Mouse (Mus musculus) forebrain, embryonic 14.5 days (tissue): ENCODE data around the gene Rab11fip4. TPM values are rescaled to one million over a fixed set of nuclear protein-coding genes. Genes with fewer than 3 reads are reported as not detected.
"Not testable (repeated sequence)": the region's sequence is repeated elsewhere in the genome, so short reads cannot be mapped to it uniquely, and the experiment has no call there.

Experiments used
- ATAC-seq: fragments of 200-750 bp; cut with Nextera tagmentation; 2 replicates; pipeline ENCODE4 v1.8.0; 2017; ENCODE audit warnings: mild to moderate bottlenecking, moderate library complexity
- DNase-seq: peaks from one replicate; pipeline ENCODE4 v3.0.0-alpha.2; 2015; ENCODE audit warnings: low spot score
- H3K27ac ChIP-seq: fragments of 300-500 bp; sonication (generic); 2 replicates; pipeline ENCODE4 v1.5.1; 2014; ENCODE audit warnings: low read depth, mild to moderate bottlenecking, control low read depth, low read length, moderate library complexity
- H3K27me3 ChIP-seq: fragments of 300-500 bp; sonication (generic); replicated peaks from 2 replicates; pipeline ENCODE4 v1.6.1; 2014; ENCODE audit warnings: low read length, control low read depth, mixed read lengths; ENCODE audit not compliant: control insufficient read depth, insufficient read depth
- H3K36me3 ChIP-seq: fragments of 300-500 bp; sonication (generic); 2 replicates; pipeline ENCODE4 v1.6.1; 2014; ENCODE audit warnings: low read length, control low read depth; ENCODE audit not compliant: control insufficient read depth, insufficient read depth
- H3K4me1 ChIP-seq: fragments of 300-500 bp; sonication (generic); 2 replicates; pipeline ENCODE4 v1.6.1; 2014; ENCODE audit warnings: antibody characterized with exemption, low read length, control low read depth; ENCODE audit not compliant: control insufficient read depth, insufficient read depth
- H3K4me2 ChIP-seq: fragments of 300-500 bp; sonication (generic); 2 replicates; pipeline ENCODE4 v1.6.1; 2014; ENCODE audit warnings: mild to moderate bottlenecking, control low read depth, low read length
- H3K4me3 ChIP-seq: fragments of 300-500 bp; sonication (generic); 2 replicates; pipeline ENCODE4 v1.5.1; 2014; ENCODE audit warnings: low read depth, low read length, control low read depth
- H3K9ac ChIP-seq: fragments of 300-500 bp; sonication (generic); 2 replicates; pipeline ENCODE4 v1.6.1; 2014; ENCODE audit warnings: mild to moderate bottlenecking, low read length, control low read depth, moderate library complexity
- H3K9me3 ChIP-seq: fragments of 300-500 bp; sonication (generic); replicated peaks from 2 replicates; pipeline ENCODE4 v1.6.1; 2016; ENCODE audit warnings: low read length, control low read depth, mixed read lengths; ENCODE audit not compliant: control insufficient read depth
- WGBS: fragments of 180-500 bp; shearing (Covaris S2); extraction: QIAGEN DNeasy Blood & Tissue Kit; methylation state at CpG from one replicate; pipeline ENCODE4 v1.1.7; 2014; 5-methylcytosine and 5-hydroxymethylcytosine counted together
- polyA plus RNA-seq: library from polyadenylated mRNA; unstranded; fragments of >200 nt; fragmentation: Nextera tagmentation; extraction: Ambion mirVana; gene quantifications from 2 replicates; pipeline ENCODE4 v1.2.1, GENCODE M21; 2014

The Rab11fip4 gene
- polyA plus RNA-seq, 1 experiment from 2014 or later, result 13.2 TPM

DNA sequence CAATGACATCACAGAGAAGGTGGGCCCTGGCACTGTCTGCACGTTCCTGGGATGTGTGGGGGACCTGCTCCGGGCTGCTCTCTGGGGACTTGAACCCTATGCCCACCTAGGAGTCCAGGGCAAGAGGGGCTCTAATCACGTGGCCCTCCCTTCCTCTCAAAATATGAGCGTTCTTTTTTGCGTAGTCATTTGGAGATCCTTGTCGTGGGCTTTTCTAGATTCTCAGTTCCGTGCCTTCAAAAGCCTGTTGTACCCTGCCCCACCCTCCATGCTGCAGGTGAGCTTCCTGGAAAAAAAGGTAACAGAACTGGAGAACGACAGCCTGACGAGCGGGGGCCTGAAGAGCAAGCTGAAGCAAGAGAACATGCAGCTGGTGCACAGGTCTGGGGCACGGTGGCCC is 94.1 kb downstream of the Rab11fip4 start:
- 91% methylated on average over 11 of the region's 11 CpGs for WGBS
- Histone ChIP-seq H3K27ac (no peak overlapping the region), H3K9ac (no peak overlapping the region), H3K36me3 (peaks cover 44% of the 10 kb centered on the region), H3K4me3 (no peak overlapping the region), H3K9me3 (no peaks in the 10 kb centered on the region), H3K4me2 (no peak overlapping the region), H3K27me3 (no peaks in the 10 kb centered on the region), H3K4me1 (no peaks in the 10 kb centered on the region)
- no peak for DNase-seq
- ATAC-seq, result no peak

DNA sequence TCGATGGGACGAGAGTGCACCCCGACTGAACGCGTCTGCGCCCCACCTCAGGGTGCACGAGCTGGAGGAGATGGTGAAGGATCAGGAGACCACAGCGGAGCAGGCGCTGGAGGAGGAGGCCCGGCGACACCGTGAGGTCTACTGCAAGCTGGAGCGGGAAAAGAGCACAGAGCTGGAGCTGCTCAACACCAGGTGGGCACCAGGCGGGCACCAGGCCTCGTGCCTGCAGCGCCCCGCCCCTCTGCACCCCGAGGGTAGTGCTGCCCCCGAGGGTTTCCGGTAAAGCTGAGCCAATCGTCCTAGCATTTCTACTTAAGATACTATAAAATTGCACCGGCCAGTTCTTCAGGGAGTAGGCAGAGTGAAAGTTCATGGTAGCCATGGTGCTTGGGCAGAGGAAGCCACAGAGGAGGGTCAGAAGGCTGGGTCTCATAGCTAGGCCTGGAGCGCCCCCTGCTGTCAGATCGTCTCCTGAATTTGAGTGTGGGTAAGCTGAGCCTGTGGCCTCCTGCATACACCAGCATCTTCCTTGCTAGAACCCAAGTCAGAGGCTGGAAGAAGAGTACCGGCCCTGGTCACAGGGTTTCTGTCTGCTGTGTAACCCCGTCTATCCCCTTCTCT is 95.6 kb downstream of the Rab11fip4 start:
- WGBS, result 66% methylated on average over 26 of the region's 26 CpGs
- peaks cover 59% of the 10 kb centered on the region for H3K36me3 ChIP-seq

DNA sequence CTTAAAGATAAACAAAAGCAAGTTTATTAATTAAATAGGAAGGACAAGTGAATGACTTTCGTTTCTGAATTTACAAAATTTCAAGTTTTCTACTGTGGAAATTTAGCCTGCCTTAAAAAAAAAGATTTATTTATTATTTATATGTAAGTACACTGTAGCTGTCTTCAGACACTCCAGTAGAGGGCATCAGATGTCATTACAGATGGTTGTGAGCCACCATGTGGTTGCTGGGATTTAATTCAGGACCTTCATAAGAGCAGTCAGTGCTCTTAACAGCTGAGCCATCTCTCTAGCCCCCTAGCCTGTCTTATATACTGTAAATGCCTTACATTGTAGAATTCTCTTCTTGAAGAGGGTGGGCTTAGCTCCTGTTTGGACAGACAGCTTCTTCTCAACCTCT is 98.9 kb downstream of the Rab11fip4 start:
- H3K27ac ChIP-seq, result no peak overlapping the region
- no peak overlapping the region for H3K9ac ChIP-seq
- no peak overlapping the region for H3K4me2 ChIP-seq
- 87% methylated on average over 1 of the region's 1 CpGs for WGBS
- ATAC-seq (no peak), DNase-seq (no peak)
- peaks cover 72% of the 10 kb centered on the region for H3K36me3 ChIP-seq
- no peaks in the 10 kb centered on the region for H3K27me3 ChIP-seq
- no peak overlapping the region for H3K4me3 ChIP-seq
- H3K9me3 ChIP-seq, result no peaks in the 10 kb centered on the region
- H3K4me1 ChIP-seq, result no peaks in the 10 kb centered on the region

More for the DNA sequence above, 95.6 kb downstream of the Rab11fip4 start:
- Histone ChIP-seq H3K27me3 (no peaks in the 10 kb centered on the region), H3K9ac (no peak overlapping the region), H3K4me2 (no peak overlapping the region), H3K9me3 (no peaks in the 10 kb centered on the region), H3K4me3 (no peak overlapping the region), H3K4me1 (no peaks in the 10 kb centered on the region), H3K27ac (no peak overlapping the region)
- peak; percentile 83 for ATAC-seq
- DNase-seq, result peak; percentile 90

GRCm38 (mm10) chr11:79691513-79691912 is 100.5 kb downstream of the Rab11fip4 start:
- no peak overlapping the region for H3K9ac ChIP-seq
- peaks cover 63% of the 10 kb centered on the region for H3K36me3 ChIP-seq
- peak overlapping the region; percentile 48; the same call in 1 of the 2 replicates for H3K27ac ChIP-seq
- H3K4me2 ChIP-seq, result no peak overlapping the region
- no peak overlapping the region for H3K4me3 ChIP-seq
- H3K4me1 ChIP-seq, result peaks cover under 1% of the 10 kb centered on the region; the same call in 1 of the 2 replicates
- no peaks in the 10 kb centered on the region for H3K27me3 ChIP-seq
- H3K9me3 ChIP-seq, result no peaks in the 10 kb centered on the region
- 71% methylated on average over 9 of the region's 9 CpGs for WGBS
- ATAC-seq (no peak), DNase-seq (no peak)

DNA sequence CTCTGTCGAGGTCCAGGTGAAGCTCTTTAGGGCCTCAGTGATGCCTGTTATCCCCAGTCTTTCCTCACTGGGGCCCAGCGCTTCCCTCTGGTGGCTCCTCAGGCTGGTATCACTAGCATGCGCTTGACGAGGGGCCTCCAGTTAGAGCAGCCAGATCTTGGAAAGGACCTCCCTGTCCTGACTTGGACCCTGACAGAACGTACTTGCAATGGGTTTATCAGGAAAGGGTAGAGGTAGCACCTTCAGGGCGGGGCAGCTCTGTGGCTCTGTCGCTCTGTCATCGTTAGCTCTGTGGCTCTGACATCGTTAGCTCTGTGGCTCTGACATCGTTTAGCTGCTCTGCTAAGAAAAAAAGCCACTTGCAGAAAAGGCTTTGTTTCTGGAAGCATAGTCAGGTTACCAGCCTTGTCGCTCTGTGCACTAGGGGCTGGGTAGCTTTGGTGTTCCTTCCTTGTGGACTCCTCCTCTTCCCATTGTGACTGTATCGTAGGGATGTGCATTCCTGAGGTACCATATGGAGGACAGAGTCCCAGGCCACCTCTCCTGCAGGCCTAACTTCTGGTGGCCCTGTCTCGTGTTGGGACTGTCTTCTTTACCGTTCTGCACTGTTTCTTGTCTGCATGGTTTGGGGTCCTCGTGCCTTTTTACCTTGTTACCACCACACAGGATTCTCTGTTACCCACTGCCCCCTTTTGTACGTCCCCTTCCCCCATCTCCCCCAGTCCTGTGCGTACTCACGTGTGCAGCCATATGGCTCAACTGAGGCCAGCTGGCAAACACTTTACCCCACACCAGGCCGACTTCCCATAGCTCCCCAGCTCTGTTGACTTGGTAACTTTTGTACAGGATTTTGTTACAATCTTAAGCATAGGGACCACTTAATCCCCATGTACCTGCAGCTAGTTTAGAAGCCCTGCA is 105.6 kb downstream of the Rab11fip4 start:
- DNase-seq (peak; percentile 43), ATAC-seq (peak; percentile 60; the same call in 1 of the 2 replicates)
- H3K9me3 ChIP-seq, result no peaks in the 10 kb centered on the region
- peak overlapping the region; percentile 22; the same call in 1 of the 2 replicates for H3K27ac ChIP-seq
- 43% methylated on average over 19 of the region's 19 CpGs for WGBS
- H3K4me3 ChIP-seq, result no peak overlapping the region
- H3K4me1 ChIP-seq, result peaks cover 6% of the 10 kb centered on the region; the same call in 1 of the 2 replicates
- no peak overlapping the region for H3K9ac ChIP-seq
- peaks cover 45% of the 10 kb centered on the region for H3K36me3 ChIP-seq
- H3K27me3 ChIP-seq, result no peaks in the 10 kb centered on the region
- H3K4me2 ChIP-seq, result no peak overlapping the region

- Histone ChIP-seq H3K4me2 (no peak overlapping the region), H3K9me3 (no peaks in the 10 kb centered on the region), H3K4me1 (peaks cover 19% of the 10 kb centered on the region; the same call in 1 of the 2 replicates), H3K4me3 (no peak overlapping the region), H3K36me3 (peaks cover 30% of the 10 kb centered on the region), H3K27me3 (no peaks in the 10 kb centered on the region), H3K9ac (no peak overlapping the region), H3K27ac (no peak overlapping the region)
- no peak for ATAC-seq
- DNase-seq, result no peak
- WGBS, result 88% methylated on average over 5 of the region's 5 CpGs
Observed at GRCm38 (mm10) chr11:79698071-79698470, 107.1 kb downstream of the Rab11fip4 start.

DNA sequence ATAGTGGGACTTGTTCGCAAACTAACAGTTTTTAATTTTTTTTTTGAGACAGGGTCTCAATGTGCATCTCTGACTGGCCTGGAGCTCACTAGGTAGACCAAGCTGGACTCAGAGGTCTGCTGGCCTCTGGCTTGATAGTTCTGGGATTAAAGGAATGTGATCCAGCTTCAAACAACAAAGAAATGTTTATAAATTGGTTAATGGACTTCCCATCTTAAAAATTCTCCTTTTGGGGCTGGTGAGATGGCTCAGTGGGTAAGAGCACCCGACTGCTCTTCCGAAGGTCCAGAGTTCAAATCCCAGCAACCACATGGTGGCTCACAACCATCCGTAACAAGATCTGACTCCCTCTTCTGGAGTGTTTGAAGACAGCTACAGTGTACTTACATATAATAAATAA is 107.5 kb downstream of the Rab11fip4 start:
- not testable (repeated sequence) for H3K27me3 ChIP-seq, H3K4me2 ChIP-seq, ATAC-seq, H3K4me3 ChIP-seq, H3K27ac ChIP-seq, DNase-seq, H3K9ac ChIP-seq, H3K9me3 ChIP-seq
- Histone ChIP-seq H3K36me3 (peaks cover 26% of the 10 kb centered on the region; the same call in 1 of the 2 replicates), H3K4me1 (peaks cover 20% of the 10 kb centered on the region; the same call in 1 of the 2 replicates)
- WGBS, result 93% methylated on average over 3 of the region's 4 CpGs

DNA sequence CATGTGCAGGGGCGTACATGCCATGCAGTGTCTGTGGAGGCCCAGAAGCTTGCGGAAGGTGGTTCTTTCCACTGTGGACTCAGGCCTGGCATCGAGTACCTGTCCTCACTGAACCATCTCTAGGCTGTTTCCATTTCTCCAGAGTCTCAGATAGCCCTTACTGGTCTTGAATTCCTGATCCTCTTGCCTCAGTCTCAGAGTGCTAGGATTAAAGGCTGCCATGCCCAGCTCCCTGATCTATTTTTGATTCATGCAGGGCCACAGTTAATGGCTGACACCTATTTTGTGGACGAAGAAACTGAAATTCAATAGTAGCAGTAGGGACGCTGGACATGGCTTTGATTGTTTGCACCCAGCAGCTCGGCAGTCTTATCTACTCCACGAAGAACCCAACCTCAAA is 110.5 kb downstream of the Rab11fip4 start:
- ATAC-seq, result no peak
- Histone ChIP-seq H3K36me3 (peaks cover 10% of the 10 kb centered on the region; the same call in 1 of the 2 replicates), H3K9me3 (no peaks in the 10 kb centered on the region), H3K4me3 (no peak overlapping the region), H3K27me3 (no peaks in the 10 kb centered on the region), H3K4me1 (peaks cover 20% of the 10 kb centered on the region; the same call in 1 of the 2 replicates), H3K27ac (no peak overlapping the region), H3K9ac (0 out of 2 replicates have a peak overlapping the region, but pooled peaks have one; percentile 43), H3K4me2 (no peak overlapping the region; the same call in 1 of the 2 replicates)
- no peak for DNase-seq
- 91% methylated on average over 7 of the region's 7 CpGs for WGBS
